Mouse (Mus musculus) MEL (cell line): ENCODE measurements around the gene Atp5g1. TPM values are rescaled to one million over a fixed set of nuclear protein-coding genes. Genes with fewer than 3 reads are reported as not detected.
A peak's percentile ranks its signal among the peaks of the same experiment; 100 is the strongest.

Experiments
- DNase-seq: peaks from one replicate; pipeline ENCODE4 v3.0.0; 2011; ENCODE audit warnings: low read depth, low spot score
- H3K27ac ChIP-seq: 2 replicates; pipeline ENCODE4 v1.5.1; 2012; ENCODE audit warnings: low read depth, mild to moderate bottlenecking, control low read depth, low read length, moderate library complexity; ENCODE audit not compliant: control insufficient read depth
- H3K27me3 ChIP-seq, 2 experiments: fragments of 150-350 bp in 1 of 2; sonication (generic) in 1 of 2; 2 replicates each; pipeline ENCODE4 v1.6.1; 2012; ENCODE audit warnings: low read length in 2 of 2, mild to moderate bottlenecking in 2 of 2, improper control_type of control experiment in 1 of 2, moderate library complexity in 1 of 2; ENCODE audit not compliant: insufficient read depth in 2 of 2, control insufficient read depth in 1 of 2
- H3K36me3 ChIP-seq, 2 experiments: 2 replicates each; pipeline ENCODE4 v1.6.1; 2012 to 2014; ENCODE audit warnings: low read length in 2 of 2, improper control_type of control experiment in 1 of 2, inconsistent platforms in 1 of 2, mild to moderate bottlenecking in 1 of 2; ENCODE audit not compliant: insufficient read depth in 2 of 2, control insufficient read depth in 1 of 2
- H3K4me1 ChIP-seq, 2 experiments: fragments of 150-350 bp in 1 of 2; sonication (generic) in 1 of 2; 2 replicates each; pipeline ENCODE4 v1.6.1; 2012; ENCODE audit warnings: low read length in 2 of 2, improper control_type of control experiment in 1 of 2, mild to moderate bottlenecking in 1 of 2; ENCODE audit not compliant: insufficient read depth in 2 of 2, control insufficient read depth in 1 of 2
- H3K4me3 ChIP-seq, 2 experiments: fragments of 150-350 bp in 1 of 2; sonication (generic) in 1 of 2; 2 replicates each; pipeline ENCODE4 v1.5.1; 2012; ENCODE audit warnings: low read depth in 2 of 2, low read length in 2 of 2, mild to moderate bottlenecking in 2 of 2, moderate library complexity in 2 of 2, control low read depth in 1 of 2, improper control_type of control experiment in 1 of 2; ENCODE audit not compliant: control insufficient read depth in 1 of 2, insufficient read depth in 1 of 2
- H3K79me2 ChIP-seq: 2 replicates; pipeline ENCODE4 v1.6.1; 2012; ENCODE audit warnings: mild to moderate bottlenecking, low read length, moderate library complexity; ENCODE audit not compliant: control insufficient read depth, poor library complexity, insufficient read depth
- H3K9ac ChIP-seq: 2 replicates; pipeline ENCODE4 v1.6.1; 2012; ENCODE audit warnings: low read depth, mild to moderate bottlenecking, control low read depth, low read length, moderate library complexity; ENCODE audit not compliant: control insufficient read depth, poor library complexity, severe bottlenecking
- H3K9me3 ChIP-seq: fragments of 150-350 bp; sonication (generic); replicated peaks from 2 replicates; pipeline ENCODE4 v1.6.1; 2012; ENCODE audit warnings: mild to moderate bottlenecking, low read length, improper control_type of control experiment, moderate library complexity; ENCODE audit not compliant: insufficient read depth
- CTCF ChIP-seq, 3 experiments: IDR thresholded peaks in 2 of 3; conservative IDR thresholded peaks in 1 of 3; 2 replicates each; pipeline ENCODE4 v1.5.1; 2011 to 2012; ENCODE audit warnings: low read length in 3 of 3, low read depth in 2 of 3, mild to moderate bottlenecking in 2 of 3, improper control_type of control experiment in 1 of 3, inconsistent platforms in 1 of 3, mixed read lengths in 1 of 3, moderate library complexity in 1 of 3; ENCODE audit not compliant: control insufficient read depth in 1 of 3, insufficient read depth in 1 of 3, poor library complexity in 1 of 3, severe bottlenecking in 1 of 3
- HCFC1 ChIP-seq: IDR thresholded peaks from 2 replicates; pipeline ENCODE4 v1.6.1; 2012; ENCODE audit warnings: low read depth, mild to moderate bottlenecking, inconsistent platforms, low read length, improper control_type of control experiment, moderate library complexity
- MAFK ChIP-seq: IDR thresholded peaks from 2 replicates; pipeline ENCODE4 v1.6.1; 2011; ENCODE audit warnings: low read depth, mild to moderate bottlenecking, low read length, improper control_type of control experiment, borderline replicate concordance
- NRF1 ChIP-seq: IDR thresholded peaks from 2 replicates; pipeline ENCODE4 v1.6.1; 2014; ENCODE audit warnings: low read depth, mild to moderate bottlenecking, inconsistent platforms, low read length, improper control_type of control experiment, moderate library complexity; ENCODE audit not compliant: poor library complexity, insufficient read depth, severe bottlenecking
- POLR2A ChIP-seq, 2 experiments: IDR thresholded peaks; 2 replicates each; pipeline ENCODE4 v1.6.1; 2011 to 2012; ENCODE audit warnings: low read length in 2 of 2, mild to moderate bottlenecking in 2 of 2, control low read depth in 1 of 2, improper control_type of control experiment in 1 of 2, low read depth in 1 of 2, moderate library complexity in 1 of 2; ENCODE audit not compliant: control insufficient read depth in 1 of 2, insufficient read depth in 1 of 2, poor library complexity in 1 of 2
- POLR2AphosphoS2 ChIP-seq: IDR thresholded peaks from 2 replicates; pipeline ENCODE4 v1.6.1; 2011; ENCODE audit warnings: low read length, improper control_type of control experiment
- TAL1 ChIP-seq: IDR thresholded peaks from 2 replicates; pipeline ENCODE4 v1.6.1; 2012; ENCODE audit warnings: mild to moderate bottlenecking, inconsistent platforms, low read length, moderate library complexity, mixed read lengths
- UBTF ChIP-seq: IDR thresholded peaks from 2 replicates; pipeline ENCODE4 v1.6.1; 2012; ENCODE audit warnings: low read depth, mild to moderate bottlenecking, inconsistent platforms, low read length, improper control_type of control experiment, moderate library complexity, borderline replicate concordance; ENCODE audit not compliant: insufficient read depth
- polyA plus RNA-seq, 2 experiments: library from polyadenylated mRNA; stranded (reverse) in 1 of 2; unstranded in 1 of 2; fragments of >175 nt in 1 of 2; fragments of >200 nt in 1 of 2; gene quantifications; 2 replicates each; pipeline versions ENCODE4 v1.2.1 to v1.2.4; 2012; ENCODE audit warnings: low replicate concordance in 2 of 2, low read depth in 1 of 2; ENCODE audit not compliant: insufficient read length in 2 of 2, insufficient read depth in 1 of 2, missing spikeins in 1 of 2
- total RNA-seq: library from RNA; depleted of rRNA; stranded (reverse); fragments of 300-350 nt; gene quantifications from 2 replicates; pipeline ENCODE4 v1.2.3, GENCODE M21; 2012

Gene Atp5g1
- total and polyA plus RNA-seq, 3 experiments: 1,519 to 1,694 TPM; not detected in 1

GRCm38 (mm10) chr11:96071013-96071412 lies 4.5 kb downstream of the Atp5g1 start:
- peaks cover 10 to 24% of the 10 kb centered on the region in 2 experiments for H3K36me3 ChIP-seq

GRCm38 (mm10) chr11:96070353-96070752 lies 5.1 kb downstream of the Atp5g1 start:
- Histone ChIP-seq H3K79me2 (peaks cover 23% of the 10 kb centered on the region), H3K9me3 (no peaks in the 10 kb centered on the region), H3K4me1 (peaks cover 2 to 19% of the 10 kb centered on the region in 2 experiments), H3K27me3 (no peaks in the 10 kb centered on the region), H3K27ac (no peak overlapping the region), H3K9ac (no peak overlapping the region), H3K36me3 (peaks cover 10 to 28% of the 10 kb centered on the region in 2 experiments), H3K4me3 (no peak overlapping the region)
- no peak for DNase-seq
- peak; percentile 75 for TF ChIP-seq POLR2AphosphoS2
- TF ChIP-seq NRF1: no peak
- TF ChIP-seq POLR2A (IDR thresholded peaks at IDR 0.05; ENCODE audit: control insufficient read depth in 1 of 2, insufficient read depth in 1 of 2, low read depth in 1 of 2, low read length in 2 of 2, poor library complexity in 1 of 2): 0 out of 4 replicates have a peak, but pooled peaks of 1 of the 2 experiments have one; percentile 32

More at GRCm38 (mm10) chr11:96071013-96071412, 4.5 kb downstream of the Atp5g1 start:
- Histone ChIP-seq H3K79me2 (peaks cover 24% of the 10 kb centered on the region), H3K4me3 (no peak overlapping the region), H3K27me3 (no peaks in the 10 kb centered on the region), H3K9ac (no peak overlapping the region)
- TF ChIP-seq HCFC1: no peak
- peak; percentile 84 for TF ChIP-seq MAFK
- TF ChIP-seq, all 39 proteins: peak for 1
- H3K27ac ChIP-seq: no peak overlapping the region
- no peak for DNase-seq
- no peaks in the 10 kb centered on the region for H3K9me3 ChIP-seq
- H3K4me1 ChIP-seq: peaks cover under 1 to 19% of the 10 kb centered on the region in 2 experiments

GRCm38 (mm10) chr11:96068231-96068630 lies 7.2 kb downstream of the Atp5g1 start:
- H3K4me3 ChIP-seq: no peak overlapping the region
- H3K27ac ChIP-seq: no peak overlapping the region
- peaks cover 21% of the 10 kb centered on the region for H3K79me2 ChIP-seq
- H3K36me3 ChIP-seq: peaks cover 12 to 29% of the 10 kb centered on the region in 2 experiments
- TF ChIP-seq CTCF (IDR thresholded peaks at IDR 0.05 in 2 of 3, conservative IDR thresholded peaks at IDR 0.05 in 1 of 3; ENCODE audit: control insufficient read depth in 1 of 3, insufficient read depth in 1 of 3, low read depth in 2 of 3, low read length in 3 of 3, poor library complexity in 1 of 3, severe bottlenecking in 1 of 3) (no peak), POLR2A (IDR thresholded peaks at IDR 0.05; ENCODE audit: control insufficient read depth in 1 of 2, insufficient read depth in 1 of 2, low read depth in 1 of 2, low read length in 2 of 2, poor library complexity in 1 of 2) (peak in 1 of 2 experiments; percentile 23; a peak in 1 of 4 replicates), UBTF (no peak), TAL1 (no peak)
- peaks cover 5 to 15% of the 10 kb centered on the region in 2 experiments; a peak in 3 of 4 replicates for H3K4me1 ChIP-seq
- no peaks in the 10 kb centered on the region for H3K27me3 ChIP-seq
- H3K9ac ChIP-seq: no peak overlapping the region
- H3K9me3 ChIP-seq: no peaks in the 10 kb centered on the region
- no peak for DNase-seq
